Mouse (Mus musculus) midbrain, embryonic 14.5 days (tissue): Measurements from ENCODE around the gene Abhd16a. TPM values are rescaled to one million over a fixed set of nuclear protein-coding genes. Genes with fewer than 3 reads are reported as not detected.

Experiments
- ATAC-seq: fragments of 200-750 bp; cut with Nextera tagmentation; 2 replicates; pipeline ENCODE4 v1.8.0; 2017; ENCODE audit warnings: moderate number of reproducible peaks, moderate library complexity; ENCODE audit not compliant: low FRiP score, low TSS enrichment
- DNase-seq: peaks from one replicate; pipeline ENCODE4 v3.0.0-alpha.2; 2015
- H3K27ac ChIP-seq: fragments of 300-500 bp; sonication (generic); replicated peaks from 2 replicates; pipeline ENCODE4 v1.5.1; 2014; ENCODE audit warnings: mild to moderate bottlenecking, low read depth, low read length, moderate library complexity
- H3K27me3 ChIP-seq: fragments of 300-500 bp; sonication (generic); 2 replicates; pipeline ENCODE4 v1.6.1; 2014; ENCODE audit warnings: low read length, control low read depth, mixed read lengths; ENCODE audit not compliant: control insufficient read depth, insufficient read depth
- H3K36me3 ChIP-seq: fragments of 300-500 bp; sonication (generic); 2 replicates; pipeline ENCODE4 v1.6.1; 2014; ENCODE audit warnings: low read length, control low read depth; ENCODE audit not compliant: control insufficient read depth, insufficient read depth
- H3K4me1 ChIP-seq: fragments of 300-500 bp; sonication (generic); 2 replicates; pipeline ENCODE4 v1.6.1; 2014; ENCODE audit warnings: mild to moderate bottlenecking, antibody characterized with exemption, low read length, control low read depth; ENCODE audit not compliant: control insufficient read depth, insufficient read depth
- H3K4me2 ChIP-seq: fragments of 300-500 bp; sonication (generic); 2 replicates; pipeline ENCODE4 v1.6.1; 2014; ENCODE audit warnings: mild to moderate bottlenecking, low read length, moderate library complexity
- H3K4me3 ChIP-seq: fragments of 300-500 bp; sonication (generic); replicated peaks from 2 replicates; pipeline ENCODE4 v1.5.1; 2014; ENCODE audit warnings: low read depth, low read length
- H3K9ac ChIP-seq: fragments of 300-500 bp; sonication (generic); replicated peaks from 2 replicates; pipeline ENCODE4 v1.6.1; 2014; ENCODE audit warnings: mild to moderate bottlenecking, low read length, moderate library complexity
- H3K9me3 ChIP-seq: fragments of 300-500 bp; sonication (generic); 2 replicates; pipeline ENCODE4 v1.6.1; 2016; ENCODE audit warnings: low read length, control low read depth, mixed read lengths; ENCODE audit not compliant: control insufficient read depth
- WGBS: fragments of 180-500 bp; shearing (Covaris S2); extraction: QIAGEN DNeasy Blood & Tissue Kit; methylation state at CpG from one replicate; pipeline ENCODE4 v1.1.7; 2014; 5-methylcytosine and 5-hydroxymethylcytosine counted together
- polyA plus RNA-seq: library from polyadenylated mRNA; unstranded; fragments of >200 nt; fragmentation: Nextera tagmentation; extraction: Ambion mirVana; gene quantifications from 2 replicates; pipeline ENCODE4 v1.2.1, GENCODE M21; 2014

Abhd16a gene
- polyA plus RNA-seq, 1 experiment from 2014 or later = 79.4 TPM

DNA sequence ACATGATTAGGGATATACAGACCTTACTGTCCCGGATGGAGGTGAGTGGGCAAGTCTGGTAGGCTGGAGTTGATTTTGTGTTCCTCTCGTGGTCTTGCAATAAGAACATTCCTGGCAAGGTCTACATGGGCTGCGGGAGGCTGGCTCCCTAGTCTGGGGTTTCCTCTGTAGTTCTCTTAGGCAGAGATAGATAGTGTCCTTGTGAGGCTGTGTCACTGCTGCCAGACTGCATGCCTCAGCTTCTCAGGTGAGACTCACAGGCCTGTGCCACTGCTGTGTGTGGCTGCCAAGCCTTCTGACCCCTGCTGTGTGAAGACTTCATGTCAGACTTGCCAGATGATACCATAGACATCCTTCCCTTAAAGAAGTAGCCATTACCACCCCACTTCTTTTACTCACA lies 50.2 kb downstream of the Abhd16a start:
- H3K9ac ChIP-seq = no peak overlapping the region
- H3K4me2 ChIP-seq = no peak overlapping the region
- peaks cover 13% of the 10 kb centered on the region for H3K4me1 ChIP-seq
- H3K27me3 ChIP-seq = no peaks in the 10 kb centered on the region
- H3K27ac ChIP-seq = no peak overlapping the region
- H3K4me3 ChIP-seq = no peak overlapping the region
- H3K36me3 ChIP-seq = peaks cover 61% of the 10 kb centered on the region
- ATAC-seq (no peak), DNase-seq (no peak)
- 97% methylated on average over 3 of the region's 3 CpGs for WGBS
- H3K9me3 ChIP-seq = no peaks in the 10 kb centered on the region

DNA sequence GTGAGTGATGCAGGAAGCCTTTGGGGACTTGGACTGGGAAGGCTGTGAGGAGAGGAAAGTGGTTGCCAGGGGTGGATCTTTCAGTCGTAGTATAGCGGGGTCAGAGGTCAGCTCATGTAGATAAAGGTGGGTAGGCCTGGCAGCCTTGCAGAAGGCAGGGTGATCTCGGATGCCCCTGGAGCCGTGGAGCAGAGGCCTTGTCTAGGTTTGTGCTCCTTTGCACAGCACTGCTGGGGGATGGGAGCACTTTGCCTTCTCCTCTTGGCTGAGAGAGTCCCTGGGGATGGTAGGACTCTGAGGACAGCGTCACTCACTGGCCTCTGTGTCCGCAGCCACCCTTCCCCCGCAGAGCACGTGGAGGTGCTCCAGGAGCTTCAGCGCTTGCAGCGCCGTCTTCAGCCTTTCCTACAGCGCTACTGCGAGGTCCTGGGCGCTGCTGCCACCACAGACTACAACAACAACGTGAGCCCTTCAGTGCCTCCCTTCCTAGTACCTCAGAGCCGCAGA lies 51.5 kb downstream of the Abhd16a start:
- H3K4me3 ChIP-seq = no peak overlapping the region
- no peak for ATAC-seq
- WGBS = 82% methylated on average over 16 of the region's 16 CpGs
- no peak for DNase-seq
- peaks cover 13% of the 10 kb centered on the region for H3K4me1 ChIP-seq
- no peak overlapping the region for H3K9ac ChIP-seq
- H3K9me3 ChIP-seq = no peaks in the 10 kb centered on the region
- H3K27me3 ChIP-seq = no peaks in the 10 kb centered on the region
- H3K4me2 ChIP-seq = no peak overlapping the region
- no peak overlapping the region for H3K27ac ChIP-seq
- H3K36me3 ChIP-seq = peaks cover 74% of the 10 kb centered on the region

DNA sequence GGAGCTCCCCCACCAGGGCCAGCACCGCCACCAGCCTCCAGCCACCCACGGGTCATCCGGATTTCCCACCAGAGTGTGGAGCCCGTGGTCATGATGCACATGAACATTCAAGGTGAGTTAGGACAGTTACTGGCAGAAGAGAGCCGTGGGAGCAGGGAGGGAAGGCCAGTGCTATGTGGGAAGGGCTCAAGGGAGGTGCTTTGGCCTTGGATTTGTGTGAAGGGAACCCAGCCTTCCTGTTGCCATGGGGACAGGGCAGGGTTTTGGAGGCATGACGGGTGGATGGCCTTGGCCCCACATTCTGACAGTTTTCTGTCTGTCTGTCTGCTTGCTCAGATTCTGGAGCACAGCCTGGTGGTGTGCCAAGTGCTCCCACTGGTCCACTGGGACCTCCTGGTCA lies 52.9 kb downstream of the Abhd16a start:
- peaks cover 4% of the 10 kb centered on the region for H3K4me1 ChIP-seq
- 89% methylated on average over 6 of the region's 6 CpGs for WGBS
- no peak overlapping the region for H3K9ac ChIP-seq
- ATAC-seq = no peak
- H3K36me3 ChIP-seq = peaks cover 88% of the 10 kb centered on the region
- H3K27ac ChIP-seq = no peak overlapping the region
- H3K4me3 ChIP-seq = no peak overlapping the region
- no peak for DNase-seq
- H3K9me3 ChIP-seq = no peaks in the 10 kb centered on the region
- H3K4me2 ChIP-seq = no peak overlapping the region
- no peaks in the 10 kb centered on the region for H3K27me3 ChIP-seq

DNA sequence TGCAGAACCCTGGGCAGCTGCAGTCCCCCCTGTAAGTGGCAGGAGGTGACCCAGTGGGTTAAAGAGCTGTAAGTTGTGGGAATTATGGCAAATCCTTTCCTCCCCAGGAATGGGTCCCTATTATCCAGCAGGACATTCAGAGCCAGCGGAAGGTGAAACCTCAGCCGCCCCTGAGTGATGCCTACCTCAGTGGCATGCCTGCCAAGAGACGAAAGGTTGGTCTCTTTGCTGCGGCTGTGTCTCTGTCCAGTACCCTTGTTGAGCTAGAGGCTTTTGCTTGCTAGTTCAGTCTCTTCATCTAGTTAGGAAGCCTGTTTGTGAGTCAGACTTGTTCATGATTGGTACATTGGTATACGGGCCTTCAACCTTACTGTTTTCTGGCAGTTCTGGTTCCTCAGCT lies 57.1 kb downstream of the Abhd16a start:
- no peak overlapping the region for H3K9ac ChIP-seq
- no peak overlapping the region for H3K27ac ChIP-seq
- H3K4me3 ChIP-seq = no peak overlapping the region
- ATAC-seq (no peak), DNase-seq (no peak)
- H3K9me3 ChIP-seq = no peaks in the 10 kb centered on the region
- H3K4me1 ChIP-seq = no peaks in the 10 kb centered on the region
- no peak overlapping the region for H3K4me2 ChIP-seq
- H3K36me3 ChIP-seq = peaks cover 99% of the 10 kb centered on the region
- no peaks in the 10 kb centered on the region for H3K27me3 ChIP-seq
- WGBS = 92% methylated on average over 5 of the region's 5 CpGs

DNA sequence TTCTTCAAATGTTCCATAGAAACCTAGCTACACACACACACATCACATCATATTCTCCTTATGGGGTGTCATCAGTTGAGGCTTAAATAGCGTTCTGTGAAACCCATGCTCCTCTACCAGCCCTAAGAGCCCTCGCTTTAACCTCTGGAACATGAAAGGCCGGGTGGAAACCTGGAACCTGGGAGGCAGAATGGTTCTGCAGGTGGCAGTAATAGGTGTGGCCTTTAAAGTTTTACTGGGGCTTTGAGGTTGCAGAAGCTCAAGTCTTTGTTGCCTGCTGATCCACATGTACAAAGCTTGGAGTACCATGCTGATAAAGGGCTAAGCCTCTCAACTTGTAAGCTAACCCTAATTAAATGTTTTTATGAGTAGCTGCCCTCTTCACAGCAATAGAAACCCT lies 58.3 kb downstream of the Abhd16a start:
- Histone ChIP-seq H3K36me3 (peaks cover 99% of the 10 kb centered on the region), H3K4me1 (no peaks in the 10 kb centered on the region), H3K9ac (no peak overlapping the region), H3K27me3 (no peaks in the 10 kb centered on the region), H3K9me3 (no peaks in the 10 kb centered on the region), H3K4me2 (no peak overlapping the region), H3K27ac (0 out of 2 replicates have a peak overlapping the region, but pooled peaks have one; percentile 34), H3K4me3 (no peak overlapping the region)
- DNase-seq (no peak), ATAC-seq (no peak)
- WGBS = 65% methylated on average over 3 of the region's 3 CpGs

DNA sequence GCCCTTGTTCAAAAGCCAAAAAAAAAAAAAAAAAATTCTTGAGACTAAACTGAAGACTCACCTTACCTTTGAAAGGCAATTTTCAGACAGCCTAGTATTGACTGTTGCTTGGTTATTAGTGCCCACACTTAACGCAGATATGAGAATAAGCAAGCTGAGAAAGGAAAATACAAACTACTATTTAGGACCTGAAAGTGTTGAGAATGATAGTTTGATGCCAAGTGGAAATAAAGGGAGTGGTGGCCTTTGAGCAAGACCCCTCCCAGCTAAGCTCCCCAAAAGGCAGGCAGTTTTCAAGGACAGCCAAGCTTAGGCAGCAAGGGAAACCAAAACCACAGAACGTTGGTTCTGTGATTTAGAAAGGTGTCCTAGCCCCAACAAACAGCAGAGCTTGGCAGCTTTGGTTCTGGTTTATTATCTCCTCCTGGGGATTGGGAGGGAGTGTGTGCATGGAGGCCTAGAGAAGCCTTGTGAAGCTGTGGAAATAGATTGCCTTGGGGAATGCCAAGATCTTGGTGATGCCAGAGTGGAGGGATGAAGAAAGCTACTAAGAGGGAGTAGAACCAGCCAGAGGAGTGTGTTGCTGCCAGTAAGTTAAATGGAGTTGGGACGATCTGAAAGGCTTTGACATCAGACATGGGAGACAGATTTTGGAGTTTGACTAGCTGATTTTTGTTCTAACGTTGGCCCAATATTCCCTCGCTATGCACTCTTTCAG lies 59.0 kb downstream of the Abhd16a start:
- ATAC-seq (no peak), DNase-seq (no peak)
- H3K4me1 ChIP-seq = no peaks in the 10 kb centered on the region
- H3K9me3 ChIP-seq = no peaks in the 10 kb centered on the region
- no peak overlapping the region for H3K9ac ChIP-seq
- H3K4me3 ChIP-seq = no peak overlapping the region
- 75% methylated on average over 5 of the region's 5 CpGs for WGBS
- H3K4me2 ChIP-seq = no peak overlapping the region
- no peak overlapping the region for H3K27ac ChIP-seq
- H3K27me3 ChIP-seq = no peaks in the 10 kb centered on the region
- H3K36me3 ChIP-seq = peaks cover 99% of the 10 kb centered on the region

DNA sequence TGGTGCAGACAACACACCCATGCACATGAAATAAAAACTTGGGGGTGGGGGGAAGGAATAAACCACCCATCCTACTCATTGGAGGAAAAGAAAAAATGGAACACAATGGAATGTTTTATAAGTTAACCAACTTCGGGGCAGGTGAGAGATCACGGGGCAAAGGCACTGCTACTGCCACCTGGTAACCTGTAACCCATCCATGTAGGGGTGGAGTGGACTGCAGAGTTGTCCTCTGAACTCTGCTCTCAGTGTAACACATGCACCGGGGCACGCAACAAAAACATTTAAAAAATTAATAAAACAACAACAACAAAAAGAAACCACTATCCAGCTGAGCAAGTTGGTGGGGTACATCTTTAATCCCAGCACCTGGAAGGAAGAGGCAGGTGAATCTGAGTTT lies 63.1 kb downstream of the Abhd16a start:
- 96% methylated on average over 4 of the region's 4 CpGs for WGBS
- Histone ChIP-seq H3K4me3 (no peak overlapping the region), H3K9me3 (no peaks in the 10 kb centered on the region), H3K9ac (no peak overlapping the region), H3K36me3 (peaks cover 99% of the 10 kb centered on the region), H3K27ac (no peak overlapping the region), H3K27me3 (no peaks in the 10 kb centered on the region), H3K4me1 (no peaks in the 10 kb centered on the region), H3K4me2 (no peak overlapping the region)
- no peak for DNase-seq
- ATAC-seq = no peak

Other genes starting within 250 kb of the Abhd16a start
- 47.7 and 55.5 TPM in 2 replicates for gene Skiv2l, start 239.1 kb upstream of the Abhd16a start, polyA plus RNA-seq
- gene Nelfe, start 238.9 kb upstream of the Abhd16a start, polyA plus RNA-seq = 75.5 and 85.3 TPM in 2 replicates
- gene Cfb, start 226.7 kb upstream of the Abhd16a start, polyA plus RNA-seq = 1.8 and 3.0 TPM in 2 replicates
- gene Zbtb12, start 209.8 kb upstream of the Abhd16a start, polyA plus RNA-seq = 3.0 and 6.8 TPM in 2 replicates
- not detected in 2 replicates for gene Gm20547, start 207.2 kb upstream of the Abhd16a start, polyA plus RNA-seq
- 2.1 and 3.6 TPM in 2 replicates for gene C2, start 191.0 kb upstream of the Abhd16a start, polyA plus RNA-seq
- 91.6 and 97.0 TPM in 2 replicates for gene Ehmt2, start 190.8 kb upstream of the Abhd16a start, polyA plus RNA-seq
- not detected in 2 replicates for gene Slc44a4, start 174.8 kb upstream of the Abhd16a start, polyA plus RNA-seq
- gene Neu1, start 158.0 kb upstream of the Abhd16a start, polyA plus RNA-seq = 25.1 and 28.2 TPM in 2 replicates
- gene Hspa1b, start 130.0 kb upstream of the Abhd16a start, polyA plus RNA-seq = 0.17 and 0.53 TPM in 2 replicates
- 1.1 and 2.3 TPM in 2 replicates for gene Gm20481, start 119.4 kb upstream of the Abhd16a start, polyA plus RNA-seq
- gene Hspa1a, start 117.1 kb upstream of the Abhd16a start, polyA plus RNA-seq = 5.6 and 8.1 TPM in 2 replicates
- gene Hspa1l, start 116.6 kb upstream of the Abhd16a start, polyA plus RNA-seq = 1.6 and 2.3 TPM in 2 replicates
- gene Lsm2, start 107.4 kb upstream of the Abhd16a start, polyA plus RNA-seq = 103 and 110 TPM in 2 replicates
- 43.4 and 51.1 TPM in 2 replicates for gene Vars, start 88.3 kb upstream of the Abhd16a start, polyA plus RNA-seq
- gene Vwa7, start 72.7 kb upstream of the Abhd16a start, polyA plus RNA-seq = 0.12 and 0.16 TPM in 2 replicates
- 2.0 and 2.2 TPM in 2 replicates for gene Sapcd1, start 61.2 kb upstream of the Abhd16a start, polyA plus RNA-seq
- 2.1 and 2.8 TPM in 2 replicates for gene Msh5, start 42.5 kb upstream of the Abhd16a start, polyA plus RNA-seq
- 17.7 and 22.8 TPM in 2 replicates for gene Clic1, start 39.3 kb upstream of the Abhd16a start, polyA plus RNA-seq
- gene Ddah2, start 30.2 kb upstream of the Abhd16a start, polyA plus RNA-seq = 375 and 392 TPM in 2 replicates
- gene Ly6g6c, start 23.9 kb upstream of the Abhd16a start, polyA plus RNA-seq = not detected in 2 replicates
- gene Mpig6b, start 23.1 kb upstream of the Abhd16a start, polyA plus RNA-seq = 0.11 and 0.21 TPM in 2 replicates
- gene Ly6g6e, start 12.4 kb upstream of the Abhd16a start, polyA plus RNA-seq = 0.62 TPM in 1 of 2 replicates, not detected in the other
- 0.78 and 1.5 TPM in 2 replicates for gene Ly6g6d, start 11.2 kb upstream of the Abhd16a start, polyA plus RNA-seq
- gene Ly6g6f, start 3.7 kb upstream of the Abhd16a start, polyA plus RNA-seq = not detected in 2 replicates
- gene Ly6g5c, start 19.0 kb downstream of the Abhd16a start, polyA plus RNA-seq = not detected in 2 replicates
- 1.3 TPM in 2 replicates for gene Ly6g5b, start 26.2 kb downstream of the Abhd16a start, polyA plus RNA-seq
- 24.2 and 25.4 TPM in 2 replicates for gene Gpank1, start 32.2 kb downstream of the Abhd16a start, polyA plus RNA-seq
- 328 and 334 TPM in 2 replicates for gene Csnk2b, start 32.8 kb downstream of the Abhd16a start, polyA plus RNA-seq
- 6.0 and 6.8 TPM in 2 replicates for gene D17H6S53E, start 37.1 kb downstream of the Abhd16a start, polyA plus RNA-seq
- 0.57 TPM in 1 of 2 replicates, not detected in the other for gene Apom, start 42.8 kb downstream of the Abhd16a start, polyA plus RNA-seq
- gene Bag6, start 45.9 kb downstream of the Abhd16a start, polyA plus RNA-seq = 122 and 136 TPM in 2 replicates
- gene Prrc2a, start 75.6 kb downstream of the Abhd16a start, polyA plus RNA-seq = 191 and 194 TPM in 2 replicates
- 3.3 and 8.8 TPM in 2 replicates for gene Aif1, start 86.8 kb downstream of the Abhd16a start, polyA plus RNA-seq
- gene Lst1, start 99.2 kb downstream of the Abhd16a start, polyA plus RNA-seq = 3.8 and 9.0 TPM in 2 replicates
- gene Ltb, start 105.2 kb downstream of the Abhd16a start, polyA plus RNA-seq = 0.74 and 0.84 TPM in 2 replicates
- gene Tnf, start 112.7 kb downstream of the Abhd16a start, polyA plus RNA-seq = not detected in 2 replicates
- 0.20 and 0.73 TPM in 2 replicates for gene Lta, start 116.1 kb downstream of the Abhd16a start, polyA plus RNA-seq
- gene Gm16181, start 131.6 kb downstream of the Abhd16a start, polyA plus RNA-seq = not detected in 2 replicates
- gene Atp6v1g2, start 144.4 kb downstream of the Abhd16a start, polyA plus RNA-seq = 78.1 and 99.0 TPM in 2 replicates
- 3.8 and 7.3 TPM in 2 replicates for gene Nfkbil1, start 146.5 kb downstream of the Abhd16a start, polyA plus RNA-seq
- 386 and 390 TPM in 2 replicates for gene Ddx39b, start 152.5 kb downstream of the Abhd16a start, polyA plus RNA-seq
- 68.5 and 74.3 TPM in 2 replicates for gene H2-D1, start 173.5 kb downstream of the Abhd16a start, polyA plus RNA-seq
- 0.16 TPM in 1 of 2 replicates, not detected in the other for gene H2-Q1, start 231.1 kb downstream of the Abhd16a start, polyA plus RNA-seq